9 mouse cellular contexts compared by ENCODE assay signal in the genomic region with DNA sequence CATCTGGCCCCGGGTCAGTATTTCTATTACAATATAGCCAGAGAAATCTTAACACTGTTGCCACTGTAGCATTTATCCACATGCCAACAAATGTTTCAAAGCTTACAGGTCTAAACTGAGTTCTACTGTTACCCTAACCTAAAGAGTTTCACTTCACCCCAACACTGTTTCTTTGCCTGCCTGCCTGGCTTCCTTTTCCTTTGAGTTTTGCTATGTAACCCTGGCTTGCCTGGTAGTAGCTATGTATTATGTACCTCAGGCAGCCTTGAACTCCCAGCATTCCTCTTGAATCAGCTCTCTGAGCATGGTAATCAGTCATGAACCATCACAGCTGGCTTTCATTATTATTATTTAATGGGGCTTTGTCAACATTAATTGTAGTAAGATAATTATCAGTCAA. TPM values are rescaled to one million over a fixed set of nuclear protein-coding genes. Genes with fewer than 3 reads are reported as not detected.
DNase-seq lines count a peak whose midpoint lies in the region; ATAC-seq and TF ChIP-seq lines count a peak whose summit lies in the region.
"Had no signal": no experiment of that assay in that cellular context is flagged by ENCODE, and none has a peak within 500 bp of the region (broad histone marks: within the 10 kb centered on the region; RNA-seq: fewer than 3 reads in every experiment).

No protein-coding gene starts in this region.

- no peaks in the 10 kb centered on the region for H3K36me3 ChIP-seq in heart, embryonic 11.5 days (ENCODE audit: control insufficient read depth, insufficient read depth, low read length)
- H3K36me3 ChIP-seq in heart, adult 2 months (ENCODE audit: control insufficient read depth, insufficient read depth, low read length) = peaks cover 9% of the 10 kb centered on the region
- H3K36me3 ChIP-seq in hindbrain, embryonic 16.5 days (ENCODE audit: control insufficient read depth, insufficient read depth, low read length) = no peaks in the 10 kb centered on the region
- H3K36me3 ChIP-seq in midbrain, embryonic 15.5 days (replicated peaks) = no peaks in the 10 kb centered on the region

- no peaks in the 10 kb centered on the region for H3K9me3 ChIP-seq in heart, embryonic 11.5 days (replicated peaks; ENCODE audit: control insufficient read depth, low read length)
- no peaks in the 10 kb centered on the region for H3K9me3 ChIP-seq in hindbrain, embryonic 16.5 days (ENCODE audit: control insufficient read depth, low read length)
- H3K9me3 ChIP-seq in midbrain, embryonic 15.5 days = no peaks in the 10 kb centered on the region

- H3K4me3 ChIP-seq in heart, embryonic 11.5 days (ENCODE audit: low read depth, low read length) = peak overlapping the region; percentile 75; the same call in 1 of the 2 replicates
- H3K4me3 ChIP-seq in heart, adult 2 months = no peak overlapping the region
- H3K4me3 ChIP-seq in hindbrain, embryonic 16.5 days (ENCODE audit: low read length) = peak overlapping the region; percentile 74
- H3K4me3 ChIP-seq in midbrain, embryonic 15.5 days = peak overlapping the region; percentile 74; the same call in 1 of the 2 replicates

- H3K27me3 ChIP-seq in heart, embryonic 11.5 days (ENCODE audit: control insufficient read depth, insufficient read depth, low read length) = no peaks in the 10 kb centered on the region
- no peaks in the 10 kb centered on the region for H3K27me3 ChIP-seq in heart, adult 2 months (ENCODE audit: control insufficient read depth, insufficient read depth, low read length)
- H3K27me3 ChIP-seq in hindbrain, embryonic 16.5 days (replicated peaks; ENCODE audit: control insufficient read depth, insufficient read depth, low read length) = no peaks in the 10 kb centered on the region
- H3K27me3 ChIP-seq in midbrain, embryonic 15.5 days (replicated peaks) = no peaks in the 10 kb centered on the region
- H3K27me3 ChIP-seq: Patski had no signal

- no peak overlapping the region for H3K9ac ChIP-seq in heart, embryonic 11.5 days (ENCODE audit: low read depth, low read length)
- H3K9ac ChIP-seq in heart, adult 2 months (ENCODE audit: low read depth, low read length) = no peak overlapping the region
- peak overlapping the region; percentile 12; the same call in 1 of the 2 replicates for H3K9ac ChIP-seq in hindbrain, embryonic 16.5 days (ENCODE audit: low read depth, low read length)
- H3K9ac ChIP-seq in midbrain, embryonic 15.5 days = no peak overlapping the region

- no peak overlapping the region for H3K27ac ChIP-seq in heart, embryonic 11.5 days (ENCODE audit: low read depth, low read length)
- no peak overlapping the region for H3K27ac ChIP-seq in heart, adult 2 months
- H3K27ac ChIP-seq in hindbrain, embryonic 16.5 days (ENCODE audit: low read depth, low read length) = no peak overlapping the region
- H3K27ac ChIP-seq in midbrain, embryonic 15.5 days = no peak overlapping the region

- peak overlapping the region; percentile 89 for H3K4me2 ChIP-seq in heart, embryonic 11.5 days
- peak overlapping the region; percentile 62 for H3K4me2 ChIP-seq in hindbrain, embryonic 16.5 days (ENCODE audit: low read length)
- H3K4me2 ChIP-seq in midbrain, embryonic 15.5 days = peak overlapping the region; percentile 65

- 0 out of 2 replicates have a peak, but pooled peaks cover 4% of the 10 kb centered on the region for H3K79me2 ChIP-seq in heart, adult 2 months (replicated peaks; ENCODE audit: control insufficient read depth, insufficient read depth, low read length)

- no peak for DNase-seq in heart, adult 2 months
- peak; percentile 30 for DNase-seq in brain, embryonic 14.5 days (ENCODE audit: low read depth)
- no peak for DNase-seq in layer of hippocampus, adult 18-20 months (ENCODE audit: low spot score in 2 of 2)
- no peak for DNase-seq in gastrocnemius, postnatal 14 days
- no peak for DNase-seq in T-cell, adult 2 months (ENCODE audit: low spot score)

- H3K4me1 ChIP-seq in heart, embryonic 11.5 days (ENCODE audit: control insufficient read depth, insufficient read depth, low read length) = peaks cover 18% of the 10 kb centered on the region
- peaks cover 10% of the 10 kb centered on the region for H3K4me1 ChIP-seq in heart, adult 2 months (ENCODE audit: control insufficient read depth, insufficient read depth, low read length)
- peaks cover 13% of the 10 kb centered on the region for H3K4me1 ChIP-seq in hindbrain, embryonic 16.5 days (ENCODE audit: control insufficient read depth, insufficient read depth, low read depth, low read length)
- H3K4me1 ChIP-seq in midbrain, embryonic 15.5 days = peaks cover 26% of the 10 kb centered on the region

- 79% methylated on average over 1 of the region's 1 CpGs for WGBS in heart, embryonic 11.5 days (ENCODE audit: insufficient replicate concordance)
- WGBS in heart, adult 2 months = 46% methylated on average over 1 of the region's 1 CpGs
- WGBS in hindbrain, embryonic 16.5 days = 77% methylated on average over 1 of the region's 1 CpGs
- 84% methylated on average over 1 of the region's 1 CpGs for WGBS in midbrain, embryonic 15.5 days

- no peak for ATAC-seq in heart, embryonic 11.5 days (replicated peaks; ENCODE audit: insufficient number of reproducible peaks, low FRiP score, low TSS enrichment)
- no peak for ATAC-seq in hindbrain, embryonic 16.5 days
- no peak for ATAC-seq in midbrain, embryonic 15.5 days (replicated peaks)
- ATAC-seq: Patski had no signal

- no peak for TF ChIP-seq POLR2A in heart, adult 2 months (IDR thresholded peaks at IDR 0.05; ENCODE audit: insufficient read depth, low read depth, low read length)
- no peak for TF ChIP-seq POLR2A in brain, embryonic 14.5 days (IDR thresholded peaks at IDR 0.05; ENCODE audit: borderline replicate concordance, extremely low read depth, insufficient read depth, insufficient read length, poor library complexity, severe bottlenecking)

- intact Hi-C loops in heart, adult 2 months (cut with DNase I) = no loop called here
- intact Hi-C loops in gastrocnemius, postnatal 14 days (cut with DNase I; ENCODE audit: low total_unique reads) = no loop called here

- no peak for TF ChIP-seq CTCF in heart, adult 2 months (IDR thresholded peaks at IDR 0.05)
- TF ChIP-seq CTCF in brain, embryonic 14.5 days (IDR thresholded peaks at IDR 0.05; ENCODE audit: borderline replicate concordance, extremely low read depth, insufficient read depth, insufficient read length) = no peak

- no peak for TF ChIP-seq EP300 in heart, adult 2 months (IDR thresholded peaks at IDR 0.05; ENCODE audit: insufficient read depth, low read depth, low read length)

RNA-seq across cellular contexts. Expression of gene Sptssa, which starts 1.6 kb away (rescaled TPM):
- 125 and 140 TPM in 2 replicates for polyA plus RNA-seq in heart, embryonic 11.5 days (2014; fragmentation: Nextera tagmentation; extraction: Ambion mirVana)
- total RNA-seq in heart, adult 2 months (2021) = 10 to 100 TPM; 28.4 to 33.3 TPM
- polyA plus RNA-seq in heart, adult 2 months (2012; rRNA removed) = 37.6 and 53.7 TPM in 2 replicates
- polyA plus RNA-seq in brain, embryonic 14.5 days (2012; rRNA removed) = 93.7 and 104 TPM in 2 replicates
- 198 and 213 TPM in 2 replicates for polyA plus RNA-seq in hindbrain, embryonic 16.5 days (2015; fragmentation: Nextera tagmentation; extraction: Ambion mirVana)
- 169 and 171 TPM in 2 replicates for polyA plus RNA-seq in midbrain, embryonic 15.5 days (2015; fragmentation: Nextera tagmentation; extraction: Ambion mirVana)
- 10 to 100 TPM; 27.2 to 27.3 TPM for total RNA-seq in layer of hippocampus, adult 18-20 months (2021)
- 10 to 100 TPM; 19.1 to 22.9 TPM for total RNA-seq in gastrocnemius, postnatal 14 days (2021)

RNA-seq across cellular contexts. Expression of gene Eapp, which starts 41.0 kb away (rescaled TPM):
- polyA plus RNA-seq in heart, embryonic 11.5 days (2014; fragmentation: Nextera tagmentation; extraction: Ambion mirVana) = 49.9 and 52.4 TPM in 2 replicates
- 10 to 100 TPM; 27.4 to 27.9 TPM for total RNA-seq in heart, adult 2 months (2021)
- polyA plus RNA-seq in heart, adult 2 months (2012; rRNA removed) = 7.9 and 10.7 TPM in 2 replicates
- 21.9 and 28.0 TPM in 2 replicates for polyA plus RNA-seq in brain, embryonic 14.5 days (2012; rRNA removed)
- 73.4 and 81.1 TPM in 2 replicates for polyA plus RNA-seq in hindbrain, embryonic 16.5 days (2015; fragmentation: Nextera tagmentation; extraction: Ambion mirVana)
- 82.0 and 88.5 TPM in 2 replicates for polyA plus RNA-seq in midbrain, embryonic 15.5 days (2015; fragmentation: Nextera tagmentation; extraction: Ambion mirVana)
- 10 to 100 TPM; 36.3 to 39.3 TPM for total RNA-seq in layer of hippocampus, adult 18-20 months (2021)
- total RNA-seq in gastrocnemius, postnatal 14 days (2021) = 10 to 100 TPM; 17.5 to 19.6 TPM
